Mouse (Mus musculus) liver, embryonic 14.5 days (tissue): ENCODE results near the gene Aqp11.

Experiments
- CTCF ChIP-seq: IDR thresholded peaks from 2 replicates; pipeline ENCODE4 v1.5.1; 2016; ENCODE audit warnings: antibody characterized with exemption, low read depth, control low read depth
- EP300 ChIP-seq: IDR thresholded peaks from 2 replicates; pipeline ENCODE4 v1.6.1; 2016; ENCODE audit warnings: antibody characterized with exemption, low read depth

- TF ChIP-seq CTCF (no peak), EP300 (no peak)
Measured at GRCm38 (mm10) chr7:97725401-97725800, 12.7 kb downstream of the Aqp11 start.
